Mouse (Mus musculus) left cerebral cortex, adult 8-10 months (tissue): ENCODE measurements around the gene Rdm1. TPM values are rescaled to one million over a fixed set of nuclear protein-coding genes. Genes with fewer than 3 reads are reported as not detected.
A peak's percentile ranks its signal among the peaks of the same experiment; 100 is the strongest.
"Not testable (repeated sequence)": the region's sequence is repeated elsewhere in the genome, so short reads cannot be mapped to it uniquely, and the experiment has no call there.

Experiments
- DNase-seq, 2 experiments: peaks; one replicate each; pipeline ENCODE4 v3.0.0; 2022; ENCODE audit warnings: low spot score in 2 of 2
- total RNA-seq, 4 experiments: library from RNA; stranded (reverse); gene quantifications; 2 replicates each; pipeline ENCODE4 v1.2.4; 2022

Rdm1 gene
- total RNA-seq, 4 experiments from 2014 or later: 7.8 to 11.5 (median 9.5) TPM

GRCm38 (mm10) chr11:101616104-101616503, 10.9 kb upstream of the Rdm1 start:
- no peak for DNase-seq

GRCm38 (mm10) chr11:101616948-101617767, 9.8 kb upstream of the Rdm1 start:
- DNase-seq: no peak

- DNase-seq: no peak
These were observed 9.1 kb upstream of the Rdm1 start for GRCm38 (mm10) chr11:101617849-101618248.

- DNase-seq: no peak
These were observed 8.4 kb upstream of the Rdm1 start for GRCm38 (mm10) chr11:101618596-101618995.

GRCm38 (mm10) chr11:101620022-101620655, 6.9 kb upstream of the Rdm1 start:
- not testable (repeated sequence) for DNase-seq

- no peak for DNase-seq
These were observed 373 bp upstream of the Rdm1 start for GRCm38 (mm10) chr11:101626649-101626994.

- DNase-seq: peak; percentile 59 to 74
These were observed 1.0 kb downstream of the Rdm1 start for GRCm38 (mm10) chr11:101627857-101628559.

GRCm38 (mm10) chr11:101628733-101629417, 1.9 kb downstream of the Rdm1 start:
- DNase-seq: not testable (repeated sequence)

- DNase-seq: no peak
These were observed 8.7 kb downstream of the Rdm1 start for GRCm38 (mm10) chr11:101635660-101636059.

GRCm38 (mm10) chr11:101639761-101640160, 12.8 kb downstream of the Rdm1 start:
- no peak for DNase-seq

GRCm38 (mm10) chr11:101640857-101641709, 14.1 kb downstream of the Rdm1 start:
- peak; percentile 66 to 77 for DNase-seq

- DNase-seq: not testable (repeated sequence)
These were observed 15.0 kb downstream of the Rdm1 start for GRCm38 (mm10) chr11:101641710-101642642.

GRCm38 (mm10) chr11:101642931-101643330, 15.9 kb downstream of the Rdm1 start:
- no peak for DNase-seq

- no peak for DNase-seq
These were observed 17.6 kb downstream of the Rdm1 start for GRCm38 (mm10) chr11:101644591-101644990.

- not testable (repeated sequence) for DNase-seq
These were observed 18.0 kb downstream of the Rdm1 start for GRCm38 (mm10) chr11:101645043-101645410.

GRCm38 (mm10) chr11:101645411-101646282, 18.7 kb downstream of the Rdm1 start:
- DNase-seq: peak; percentile 46 to 53

- not testable (repeated sequence) for DNase-seq
These were observed 19.3 kb downstream of the Rdm1 start for GRCm38 (mm10) chr11:101646283-101646794.

- not testable (repeated sequence) for DNase-seq
These were observed 20.1 kb downstream of the Rdm1 start for GRCm38 (mm10) chr11:101647093-101647492.
